Mouse (Mus musculus) heart, postnatal 4 days (tissue): ENCODE data around the gene Phf1. TPM values are rescaled to one million over a fixed set of nuclear protein-coding genes. Genes with fewer than 3 reads are reported as not detected.
"Not testable (repeated sequence)": the region's sequence is repeated elsewhere in the genome, so short reads cannot be mapped to it uniquely, and the experiment has no call there.

ENCODE experiments used
- DNase-seq: peaks from one replicate; pipeline ENCODE4 v3.0.0; 2021
- total RNA-seq, 2 experiments: library from RNA; stranded (reverse); gene quantifications; 2 replicates each; pipeline ENCODE4 v1.2.3; 2021

Phf1 gene
- 1 to 10 TPM; 9.9 to 10.0 TPM for total RNA-seq

DNA sequence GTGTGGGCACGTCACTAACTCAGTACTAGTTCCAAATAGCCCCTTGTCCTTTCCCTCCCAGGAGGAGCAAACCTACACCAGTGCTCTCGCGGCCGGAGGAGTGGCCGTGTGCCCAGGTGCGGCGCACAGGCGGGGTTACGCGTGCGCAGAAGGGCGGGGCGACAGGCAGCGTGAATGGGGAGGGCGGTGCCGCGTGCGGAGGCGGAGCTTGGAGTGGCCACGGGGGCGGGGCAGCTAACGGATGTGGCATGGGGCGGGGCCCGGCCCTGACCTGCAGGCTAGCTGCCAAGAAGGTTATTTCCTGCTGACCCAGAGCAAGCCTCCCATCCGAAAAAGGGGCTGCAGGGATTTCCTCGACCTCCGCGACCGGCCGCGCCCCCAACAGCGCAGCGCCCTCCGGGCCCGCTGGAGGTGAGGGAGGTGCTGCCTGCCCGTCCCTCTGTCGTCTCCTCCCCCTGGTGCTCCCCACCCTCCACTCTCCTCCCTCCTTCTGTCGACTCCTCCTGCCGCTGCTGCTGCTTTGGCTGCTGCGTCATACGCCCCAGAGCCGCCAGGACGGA is at the start of gene Phf1:
Gene Phf1 (plus strand): TSS at position 214 of the 560 bp plus-strand sequence.
- DNase-seq: peak; percentile 98

DNA sequence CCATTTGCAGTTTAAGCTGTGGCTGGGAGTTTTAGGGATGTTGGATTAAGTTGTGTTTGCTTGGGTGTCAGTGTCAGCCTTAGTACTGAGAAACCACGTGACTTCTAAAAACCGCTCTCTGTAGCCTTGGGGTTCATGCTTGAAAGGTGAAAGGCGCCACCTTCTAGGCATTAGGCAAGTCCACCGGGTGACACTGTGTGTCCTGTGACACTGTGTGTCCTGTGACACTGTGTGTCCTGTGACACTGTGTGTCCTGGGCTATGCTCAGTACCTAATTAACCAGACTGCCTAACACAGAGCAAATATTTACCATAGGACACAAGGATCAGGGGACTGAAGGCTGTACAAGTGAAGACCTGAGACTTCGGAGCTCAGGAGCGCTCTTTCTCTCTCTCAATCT is 49.3 kb upstream of the Phf1 start:
- DNase-seq: no peak

DNA sequence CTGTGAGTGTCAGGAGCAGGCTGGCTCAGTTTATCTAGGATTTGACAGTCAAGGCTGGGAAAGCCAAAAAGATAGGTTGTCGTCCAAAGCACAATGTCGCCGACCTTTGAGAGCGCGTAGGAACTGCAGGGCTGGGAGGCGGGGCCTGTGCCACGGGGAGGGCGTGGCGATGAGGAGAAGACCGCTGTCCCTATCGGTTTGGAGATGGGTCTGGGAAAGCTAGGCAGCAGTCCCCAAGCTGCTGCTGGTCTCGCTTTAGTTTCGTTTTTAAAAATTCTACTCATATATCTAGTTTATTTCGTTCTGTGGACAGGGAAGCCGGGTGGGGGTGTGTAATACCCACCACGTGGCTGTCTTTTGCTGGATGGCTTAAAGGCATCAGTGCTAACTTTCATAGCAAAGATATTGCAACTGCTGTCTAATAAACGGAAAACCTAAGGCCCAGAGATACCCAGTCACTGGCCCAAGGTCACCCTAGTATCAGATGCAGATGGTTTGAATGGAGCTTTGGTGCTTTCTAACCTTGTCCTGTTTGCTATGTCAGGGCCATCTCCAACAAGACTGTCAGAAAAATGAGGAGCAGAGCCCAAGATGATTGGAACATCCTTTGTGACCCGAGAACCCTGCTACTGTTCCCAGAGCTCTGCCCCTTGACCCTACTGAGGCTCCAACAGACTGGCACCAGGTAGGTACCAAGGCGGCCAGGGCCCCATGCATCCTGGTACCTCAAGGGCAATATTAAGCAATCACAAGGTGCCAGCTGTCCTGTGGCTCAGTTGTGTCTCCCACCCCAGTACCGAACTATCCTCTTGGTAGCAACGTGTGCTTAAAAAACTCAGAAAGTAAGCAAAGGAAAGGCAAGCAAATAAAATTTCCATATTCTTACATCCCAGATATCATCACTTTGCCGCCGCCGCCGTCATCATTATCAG is 47.6 kb upstream of the Phf1 start:
- peak; percentile 92 for DNase-seq

DNA sequence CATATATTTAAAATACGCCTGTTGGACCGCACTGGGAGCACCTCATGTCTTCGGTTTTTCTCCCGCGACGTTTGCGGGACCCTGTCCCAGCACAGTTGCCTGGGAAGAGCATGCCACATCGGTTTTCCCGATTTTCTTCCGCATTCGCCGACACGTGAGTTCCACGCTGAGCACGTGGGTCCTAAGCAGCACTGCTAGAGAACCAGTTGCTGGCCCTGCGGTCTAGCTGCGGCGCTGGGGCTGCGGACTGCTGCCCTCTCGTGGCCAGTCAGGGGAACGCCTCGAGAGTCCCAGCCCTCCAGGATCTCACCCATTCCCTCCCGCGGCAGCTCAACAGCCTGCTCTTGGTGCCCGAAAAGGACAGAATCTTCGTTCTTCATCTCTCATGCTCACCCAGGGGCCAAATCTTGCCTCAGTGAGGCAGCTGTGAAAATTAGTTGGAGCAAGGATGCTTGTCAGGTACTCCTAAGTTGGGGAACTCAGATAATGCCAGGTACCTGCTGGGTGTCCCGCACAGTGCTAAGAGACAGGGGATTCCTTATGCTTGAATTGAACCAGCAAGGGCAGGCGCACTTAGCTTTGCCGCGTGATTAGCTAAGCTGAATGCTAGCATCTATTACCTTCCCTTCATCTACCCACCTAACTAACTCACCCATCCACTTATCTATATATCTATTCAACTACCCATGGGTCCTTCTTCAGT is 46.7 kb upstream of the Phf1 start:
- DNase-seq: peak; percentile 94

DNA sequence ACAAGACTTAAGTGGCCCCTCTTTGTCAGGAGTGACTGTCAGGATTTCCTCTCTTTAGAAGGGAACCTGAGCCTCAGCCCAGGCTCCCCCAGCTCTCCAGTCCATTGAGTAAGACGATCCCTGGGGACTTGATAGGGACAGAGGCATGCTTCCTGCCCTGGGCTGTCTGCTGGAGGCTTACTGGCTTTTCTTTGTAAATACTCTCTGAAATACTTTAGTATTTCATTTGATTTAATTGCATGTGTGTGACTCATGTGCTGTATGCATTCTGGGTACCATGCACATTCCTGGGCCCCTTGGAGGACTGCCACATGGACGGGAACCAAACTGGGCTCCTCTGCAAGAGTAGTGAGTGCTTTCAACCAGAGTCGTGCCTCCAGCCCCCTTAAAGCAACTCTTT is 44.9 kb upstream of the Phf1 start:
- DNase-seq: peak; percentile 58

DNA sequence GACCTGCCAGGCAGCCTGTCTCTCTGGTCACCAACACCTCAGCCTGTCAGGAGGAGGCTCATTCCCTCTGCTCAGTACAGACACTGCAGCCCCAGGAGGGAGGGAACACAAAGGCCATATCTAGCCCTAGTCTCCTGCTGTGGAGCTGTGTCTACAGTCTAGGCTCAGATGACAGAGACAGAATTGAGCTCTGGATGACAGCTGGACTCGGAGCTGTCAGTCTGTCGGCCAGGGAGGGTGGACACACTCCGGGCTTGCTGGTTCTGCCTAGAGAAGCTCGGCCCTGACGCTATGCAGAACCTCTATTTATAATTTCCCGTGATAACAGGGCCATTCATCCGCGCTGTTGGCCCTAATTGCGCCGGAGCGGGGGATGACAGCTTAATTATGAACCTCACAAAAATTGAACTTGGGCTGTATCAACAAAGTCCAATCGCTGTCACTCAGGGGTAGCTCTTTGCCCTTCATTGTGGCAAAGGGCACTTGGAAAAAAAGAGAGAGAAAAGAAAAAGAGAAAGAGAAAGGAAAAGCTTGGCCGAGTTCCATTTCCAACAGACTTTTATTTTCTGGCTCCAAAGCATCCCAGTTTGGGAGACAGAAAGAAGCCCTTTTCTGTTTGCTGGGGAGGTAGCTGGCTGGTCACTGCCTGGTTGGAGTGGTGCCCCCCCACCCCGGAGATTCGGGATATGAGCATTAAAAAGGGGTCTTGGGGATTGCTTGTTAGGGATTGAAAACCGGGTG is 40.0 kb upstream of the Phf1 start:
- DNase-seq: peak; percentile 52

DNA sequence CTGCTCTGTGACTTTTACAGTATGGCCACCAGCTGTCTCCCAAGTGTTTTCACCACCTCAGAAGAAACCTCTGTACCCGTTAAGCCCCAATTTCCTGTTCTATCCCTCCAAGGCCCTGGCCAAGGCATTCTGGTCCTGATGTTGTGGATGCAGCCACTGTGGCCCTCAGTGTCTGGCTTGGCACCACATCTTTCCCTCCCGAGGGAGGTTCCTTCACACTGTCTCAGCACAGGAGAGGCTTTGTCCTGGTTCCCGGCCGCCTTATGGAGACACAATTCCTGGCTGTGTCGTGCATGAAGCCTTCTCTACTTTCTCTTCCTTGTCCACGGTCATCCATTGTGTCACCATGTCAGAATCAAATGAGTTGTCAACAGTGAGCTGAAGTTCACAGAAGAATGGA is 39.4 kb upstream of the Phf1 start:
- DNase-seq: no peak

DNA sequence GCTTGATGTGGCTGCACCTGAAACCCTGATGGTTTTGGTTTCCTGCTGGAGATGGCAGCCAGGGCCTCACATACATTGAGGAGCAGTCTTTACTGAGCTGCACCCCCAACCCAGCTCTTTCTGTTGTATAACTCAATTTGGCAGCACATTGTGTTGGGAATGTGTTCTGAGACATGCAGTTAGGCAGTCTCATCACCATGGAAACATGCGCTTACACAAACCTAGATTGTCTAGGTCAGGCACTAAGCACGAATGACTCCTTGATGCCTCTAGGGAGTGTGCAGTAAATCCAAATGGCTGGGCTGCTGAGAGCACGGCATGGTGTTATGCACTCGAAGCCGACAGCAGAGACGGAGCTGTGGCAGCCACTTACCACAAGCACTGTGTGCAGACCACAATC is 38.5 kb upstream of the Phf1 start:
- no peak for DNase-seq

DNA sequence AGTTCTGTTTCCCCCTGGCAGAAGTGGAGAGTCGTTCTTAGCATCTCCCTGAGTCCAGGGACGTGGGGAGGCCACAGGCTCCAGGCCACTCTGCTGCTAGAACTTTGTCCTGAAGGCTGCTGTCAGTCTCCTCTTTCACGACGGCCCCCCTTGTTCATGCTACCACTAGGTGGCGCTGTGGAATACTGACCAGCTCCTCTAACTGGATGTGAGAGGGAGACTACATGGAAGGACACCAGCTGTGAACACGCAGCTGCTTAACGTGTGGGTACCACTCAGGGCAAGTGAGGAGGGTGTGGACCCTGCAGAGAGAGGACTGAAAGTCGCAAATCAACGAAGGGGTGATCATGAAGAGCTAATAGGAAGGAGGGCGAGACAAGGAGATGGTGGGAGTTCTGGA is 37.3 kb upstream of the Phf1 start:
- peak; percentile 87 for DNase-seq

DNA sequence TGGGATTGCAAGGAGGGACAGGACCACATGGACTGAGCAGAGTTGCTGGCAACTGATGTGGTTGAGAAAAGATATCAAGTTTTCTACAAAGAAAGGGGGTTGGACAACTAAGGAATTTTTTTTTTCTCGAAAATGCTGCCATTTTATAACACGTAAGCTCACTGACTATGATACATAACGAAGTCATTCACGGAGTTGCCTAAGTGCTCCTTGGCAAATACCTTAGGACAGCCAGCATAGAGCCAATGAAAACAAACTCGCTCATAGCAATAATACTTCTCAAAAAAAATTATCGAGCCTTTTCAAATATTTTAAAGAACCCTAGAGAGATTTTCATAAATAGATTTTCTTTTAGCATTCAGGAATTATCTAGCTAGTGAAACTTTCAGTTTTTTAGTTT is 31.9 kb upstream of the Phf1 start:
- no peak for DNase-seq

DNA sequence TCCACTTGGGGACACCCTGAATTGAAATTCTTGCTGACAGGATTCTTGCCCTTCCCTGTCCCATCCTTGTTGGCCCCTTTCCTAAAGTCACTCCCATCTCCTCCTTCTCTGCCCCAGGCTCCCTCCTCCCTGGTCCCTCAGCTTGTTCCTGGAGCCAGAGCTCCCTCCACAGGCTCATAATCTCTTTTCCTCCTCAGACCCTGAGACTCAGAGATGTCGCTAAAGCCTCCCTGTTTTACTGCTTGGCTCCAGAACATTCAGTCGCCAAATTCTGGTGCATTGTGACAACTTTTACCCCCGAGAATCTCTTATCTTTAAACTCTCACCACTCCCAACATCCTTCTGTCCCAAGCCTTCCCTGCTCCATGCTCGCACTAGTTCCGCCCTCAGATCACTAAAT is 28.5 kb upstream of the Phf1 start:
- no peak for DNase-seq

DNA sequence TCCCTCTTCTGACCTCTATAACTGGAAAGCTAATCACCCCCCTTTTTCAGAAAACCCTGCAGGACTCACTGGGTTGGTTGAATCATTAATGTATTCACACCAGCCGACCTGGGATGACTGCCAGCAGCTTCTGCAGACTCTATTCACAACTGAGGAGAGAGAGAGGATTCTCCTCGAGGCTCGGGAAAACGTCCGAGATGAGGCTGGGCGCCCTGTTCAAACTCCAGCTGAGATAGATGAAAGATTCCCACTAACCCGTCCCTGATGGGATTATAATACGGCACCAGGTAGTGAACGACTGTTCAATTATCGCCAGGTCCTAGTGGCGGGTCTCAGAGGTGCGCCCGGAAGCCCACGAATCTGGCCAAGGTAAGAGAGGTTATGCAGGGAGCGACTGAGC is 25.3 kb upstream of the Phf1 start:
- not testable (repeated sequence) for DNase-seq

DNA sequence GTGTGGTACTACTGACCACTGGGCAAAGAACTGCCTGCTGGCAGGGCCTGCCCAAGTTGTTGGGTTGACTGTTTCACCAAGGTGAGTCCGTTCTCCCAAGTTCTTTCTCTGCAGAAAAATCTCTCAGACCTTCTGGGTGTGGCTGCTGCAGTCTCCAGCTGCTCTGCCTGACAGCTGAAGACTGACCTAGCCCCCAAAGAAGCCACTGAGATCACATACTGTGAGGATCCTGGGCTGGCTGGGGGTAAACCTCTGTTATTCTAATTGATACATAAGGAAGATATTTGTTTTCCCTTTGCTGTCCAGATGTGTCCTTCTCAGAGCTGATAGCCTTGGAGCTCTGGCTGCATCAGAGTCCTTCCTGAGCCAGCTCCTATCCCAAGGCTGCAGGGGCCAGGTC is 17.6 kb upstream of the Phf1 start:
- peak; percentile 2 for DNase-seq

DNA sequence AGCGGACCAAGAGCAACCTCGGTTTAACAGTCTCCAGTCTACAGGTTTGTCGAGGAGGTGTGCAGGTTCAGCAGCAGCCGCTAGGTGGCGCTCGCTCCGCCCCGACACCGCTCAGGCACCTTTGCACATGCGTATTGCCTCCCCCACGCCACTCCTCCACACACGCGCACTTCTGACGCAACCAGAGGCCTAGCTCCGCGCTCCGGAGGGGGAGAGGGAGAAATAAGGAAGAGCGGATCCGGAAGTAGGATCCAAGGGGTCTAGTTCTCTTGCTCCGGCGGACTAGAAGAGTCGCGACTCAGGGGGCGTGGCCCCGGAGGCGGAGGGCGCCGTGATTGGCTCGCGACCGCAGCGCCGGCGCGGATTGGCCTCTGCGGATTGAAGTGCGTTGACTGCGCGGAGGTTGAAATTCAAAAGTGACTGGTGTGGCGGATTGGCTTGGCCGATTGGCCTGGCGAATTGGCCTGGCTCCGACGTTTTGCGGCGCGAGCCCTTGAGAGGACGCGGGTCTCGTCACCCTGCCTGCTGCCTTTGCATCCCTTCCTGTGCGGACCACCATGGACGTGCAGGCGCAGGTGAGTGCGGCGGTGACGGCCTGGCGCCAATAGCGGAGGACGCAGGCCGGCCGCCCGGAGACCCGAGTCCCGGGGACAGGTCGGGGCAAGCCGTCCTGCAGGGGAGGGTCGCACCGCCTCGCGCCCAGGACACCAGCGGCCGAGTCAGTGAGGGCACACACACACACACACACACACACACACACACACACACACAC is 16.0 kb upstream of the Phf1 start, which contains the start of gene Kifc5b:
Gene Kifc5b (plus strand): TSS at position 381 of the 772 bp plus-strand sequence.
- peak; percentile 100 for DNase-seq

DNA sequence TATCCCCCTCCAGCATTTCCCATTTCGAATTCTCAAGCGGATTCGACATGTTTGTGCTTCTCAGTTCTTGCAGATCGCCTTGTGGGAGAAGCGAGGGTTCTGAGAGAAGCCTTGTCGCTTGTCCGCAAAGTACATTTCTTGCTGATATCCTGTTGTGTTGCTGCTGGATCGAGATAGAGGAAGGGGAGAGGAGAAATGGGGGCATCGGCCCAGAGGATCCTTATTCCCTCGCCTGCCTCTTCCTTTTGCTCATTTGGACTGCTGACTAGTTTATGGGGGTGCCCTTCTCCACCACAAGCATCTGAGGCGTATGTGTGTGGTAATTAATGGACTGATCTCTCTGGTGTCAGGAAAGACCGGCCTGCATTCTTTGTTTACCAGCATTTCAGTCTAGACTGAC is 15.3 kb upstream of the Phf1 start:
- not testable (repeated sequence) for DNase-seq

DNA sequence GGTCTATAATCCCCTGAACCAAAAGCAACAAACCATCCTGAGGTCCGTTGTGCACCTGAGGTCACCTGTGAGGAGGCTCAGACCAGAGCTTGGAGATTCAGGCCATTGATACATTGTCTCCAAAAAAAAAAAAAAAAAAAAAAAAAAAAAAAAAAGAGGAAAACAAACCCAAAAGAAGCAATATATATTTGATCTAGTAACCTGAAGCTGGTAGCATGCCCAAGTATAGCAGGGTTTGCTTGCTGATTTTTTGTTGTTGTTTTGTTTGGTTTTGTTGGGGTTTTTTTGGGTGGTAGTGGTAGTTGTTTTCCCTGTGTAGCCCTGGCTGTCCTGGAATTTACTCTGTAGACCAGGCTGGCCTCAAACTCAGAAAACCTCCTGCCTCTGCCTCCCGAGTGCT is 14.5 kb upstream of the Phf1 start:
- DNase-seq: no peak

DNA sequence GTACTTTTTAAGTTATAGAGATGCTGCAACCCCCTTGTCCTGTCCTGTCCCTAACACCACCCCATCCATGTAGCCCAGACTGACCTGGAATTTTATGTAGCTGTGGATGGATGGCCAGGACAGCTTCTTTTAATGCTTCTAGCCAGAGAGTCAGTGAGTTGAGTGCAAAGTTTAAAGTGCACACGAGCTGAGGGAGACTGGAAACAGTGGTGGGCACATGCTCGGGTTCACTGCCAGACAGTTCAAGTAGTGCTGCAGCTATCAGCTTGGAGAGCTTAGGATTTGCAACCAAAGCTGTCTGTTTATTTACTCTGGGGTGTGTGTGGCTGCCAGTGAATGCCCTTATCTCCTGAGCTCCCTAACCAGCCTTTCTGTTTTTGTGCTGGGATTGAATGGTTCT is 13.3 kb upstream of the Phf1 start:
- peak; percentile 2 for DNase-seq

DNA sequence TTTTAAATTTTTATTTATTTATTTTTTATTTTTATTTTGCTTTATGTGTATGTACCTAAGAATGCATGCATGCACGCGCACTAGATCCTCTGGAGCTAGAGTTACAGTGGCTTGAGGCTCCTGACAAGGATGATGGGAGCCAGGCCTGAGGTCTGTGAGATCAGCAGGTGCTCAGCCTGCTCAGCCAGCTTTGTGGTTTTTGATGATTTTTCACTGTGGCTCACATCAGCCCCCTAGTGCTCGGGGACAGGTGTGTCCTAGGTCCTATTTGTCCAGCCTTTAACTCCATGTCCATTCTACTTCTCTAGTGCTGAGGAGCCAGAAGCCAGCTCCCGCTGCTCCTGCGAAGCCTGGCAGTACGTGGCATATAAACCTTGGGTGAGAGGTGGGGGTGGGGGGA is 10.5 kb upstream of the Phf1 start:
- not testable (repeated sequence) for DNase-seq

DNA sequence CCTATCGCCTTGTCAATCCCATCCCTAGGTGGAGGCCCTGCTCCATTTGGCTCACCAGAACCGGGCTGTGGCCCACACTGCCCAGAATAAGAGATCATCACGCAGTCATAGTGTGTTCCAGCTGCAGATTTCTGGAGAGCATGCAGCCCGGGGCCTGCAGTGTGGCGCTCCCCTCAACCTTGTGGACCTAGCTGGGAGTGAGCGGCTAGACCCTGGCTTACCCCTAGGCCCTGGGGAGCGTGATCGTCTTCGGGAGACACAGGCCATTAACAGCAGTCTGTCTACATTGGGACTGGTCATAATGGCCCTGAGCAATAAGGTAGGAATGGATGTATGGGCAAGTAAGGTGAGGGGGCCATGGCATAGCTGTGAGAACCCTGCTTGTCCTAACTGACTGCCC is 7.4 kb upstream of the Phf1 start:
- DNase-seq: not testable (repeated sequence)

DNA sequence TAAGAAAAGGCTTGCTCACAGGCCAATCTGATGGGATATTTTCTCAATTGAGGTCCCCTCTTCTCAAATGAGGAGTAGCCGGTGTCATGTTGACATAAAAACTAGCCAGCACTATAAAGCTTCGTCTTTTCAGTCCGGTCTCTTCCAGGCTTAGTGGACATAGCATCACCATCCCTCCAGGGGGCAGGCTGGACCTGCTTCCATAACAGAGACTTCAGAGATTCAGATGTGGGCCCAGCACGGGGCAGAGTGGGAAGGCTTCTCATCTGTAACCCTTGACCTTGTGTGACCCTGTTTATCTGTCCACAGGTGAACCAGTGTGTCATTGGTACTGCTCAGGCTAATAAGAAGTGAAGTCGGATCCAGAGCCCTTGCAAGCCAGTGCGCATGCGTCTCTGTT is 1.1 kb upstream of the Phf1 start:
- DNase-seq: peak; percentile 63

DNA sequence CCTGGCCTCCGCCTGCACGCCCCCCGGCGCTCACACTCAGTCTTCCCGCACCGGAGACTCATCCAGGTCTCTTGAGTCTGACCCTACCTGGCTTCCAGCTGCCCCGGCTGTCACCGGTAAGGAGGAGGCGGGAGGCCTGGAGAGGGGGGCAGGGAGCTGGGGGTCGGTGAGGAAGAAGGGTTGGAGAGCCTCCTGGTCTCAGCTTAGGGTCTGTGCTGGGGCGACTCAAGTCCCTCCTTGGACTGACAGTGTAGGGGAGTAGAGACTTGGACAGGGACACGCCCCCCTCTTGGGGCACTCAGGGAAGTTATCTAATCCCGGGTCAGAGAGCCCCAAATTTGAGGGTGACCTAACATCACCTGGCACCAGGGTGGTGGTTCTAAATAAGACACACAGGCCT is 567 bp downstream of the Phf1 start:
- DNase-seq: no peak
